Mouse (Mus musculus): ENCODE measurements around the gene Grid2. TPM values are rescaled to one million over a fixed set of nuclear protein-coding genes. Genes with fewer than 3 reads are reported as not detected.

The Grid2 gene
- polyA plus RNA-seq, 1 experiment from 2014 or later, result 0.15 TPM

DNA sequence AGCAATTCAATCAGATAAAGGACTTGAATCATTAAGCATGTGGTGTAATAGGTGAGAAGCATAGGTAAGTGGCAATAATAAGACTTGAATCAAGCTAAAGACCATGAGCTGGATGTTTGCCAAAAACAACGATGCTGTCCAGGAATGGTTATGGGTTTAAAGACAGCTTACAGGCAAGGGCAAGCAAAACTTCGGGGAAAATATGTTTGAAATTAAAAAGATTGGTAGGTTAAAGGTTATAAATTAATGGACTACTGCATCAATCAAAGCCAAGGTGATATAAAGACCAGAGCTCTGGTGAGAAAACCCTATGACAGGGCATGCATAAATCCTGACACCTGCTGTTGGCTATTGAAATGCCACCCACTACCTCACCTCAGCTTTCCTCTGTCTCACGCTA, 1072.2 kb downstream of the Grid2 start:
- no peaks in the 10 kb centered on the region for H3K4me1 ChIP-seq (ENCODE audit: insufficient read depth, low read length)
- H3K27me3 ChIP-seq (ENCODE audit: insufficient read depth, low read length), result no peaks in the 10 kb centered on the region
- 47% methylated on average over 3 of the region's 3 CpGs for WGBS
- H3K27ac ChIP-seq (ENCODE audit: low read length), result no peak overlapping the region
- H3K4me2 ChIP-seq (replicated peaks; ENCODE audit: low read depth, low read length), result no peak overlapping the region
- H3K9ac ChIP-seq (replicated peaks; ENCODE audit: low read length), result no peak overlapping the region
- H3K36me3 ChIP-seq (ENCODE audit: insufficient read depth, low read length), result no peaks in the 10 kb centered on the region
- no peak overlapping the region for H3K4me3 ChIP-seq (ENCODE audit: low read length)
- no peak for ATAC-seq (ENCODE audit: low FRiP score, low TSS enrichment)
- H3K9me3 ChIP-seq (ENCODE audit: low read length), result no peaks in the 10 kb centered on the region

DNA sequence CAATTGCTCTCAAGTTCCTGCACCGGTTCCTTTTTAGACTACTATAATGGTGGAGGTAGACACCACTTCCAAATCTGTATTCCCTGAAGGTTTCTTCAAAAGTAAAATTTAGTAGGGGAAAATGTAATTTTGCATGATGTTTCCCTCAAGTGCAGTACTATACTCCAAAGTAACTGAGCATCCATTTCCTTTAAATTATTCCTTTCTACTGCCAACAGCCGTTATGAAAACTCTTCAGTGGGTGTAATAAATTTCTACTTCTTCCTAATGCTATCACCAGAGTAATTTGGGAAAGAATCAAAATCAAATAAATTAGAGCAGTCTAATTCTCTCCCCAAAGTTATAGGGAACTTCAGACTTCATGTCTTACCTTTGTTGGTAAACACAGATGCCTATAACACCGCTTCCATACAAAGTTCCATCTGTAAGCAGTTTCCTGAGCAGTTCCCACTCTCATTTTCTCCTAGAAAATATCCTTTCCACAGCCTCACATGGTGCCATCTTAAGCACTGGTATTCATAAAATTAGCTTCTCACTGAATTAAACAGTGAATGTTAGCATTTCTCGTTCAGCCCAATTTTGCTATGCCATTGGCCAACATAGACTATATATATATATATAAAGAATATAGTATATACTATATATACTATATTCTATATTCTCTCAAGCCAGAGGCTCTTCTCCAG, 1142.9 kb downstream of the Grid2 start:
- WGBS, result 90% methylated on average over 4 of the region's 4 CpGs
- no peaks in the 10 kb centered on the region for H3K9me3 ChIP-seq (ENCODE audit: low read length)
- H3K4me1 ChIP-seq (ENCODE audit: insufficient read depth, low read length), result no peaks in the 10 kb centered on the region
- no peaks in the 10 kb centered on the region for H3K27me3 ChIP-seq (ENCODE audit: insufficient read depth, low read length)
- H3K9ac ChIP-seq (replicated peaks; ENCODE audit: low read length), result no peak overlapping the region
- no peak overlapping the region for H3K4me3 ChIP-seq (ENCODE audit: low read length)
- no peaks in the 10 kb centered on the region for H3K36me3 ChIP-seq (ENCODE audit: insufficient read depth, low read length)
- no peak for ATAC-seq (ENCODE audit: low FRiP score, low TSS enrichment)
- no peak overlapping the region for H3K4me2 ChIP-seq (replicated peaks; ENCODE audit: low read depth, low read length)
- no peak overlapping the region for H3K27ac ChIP-seq (ENCODE audit: low read length)

DNA sequence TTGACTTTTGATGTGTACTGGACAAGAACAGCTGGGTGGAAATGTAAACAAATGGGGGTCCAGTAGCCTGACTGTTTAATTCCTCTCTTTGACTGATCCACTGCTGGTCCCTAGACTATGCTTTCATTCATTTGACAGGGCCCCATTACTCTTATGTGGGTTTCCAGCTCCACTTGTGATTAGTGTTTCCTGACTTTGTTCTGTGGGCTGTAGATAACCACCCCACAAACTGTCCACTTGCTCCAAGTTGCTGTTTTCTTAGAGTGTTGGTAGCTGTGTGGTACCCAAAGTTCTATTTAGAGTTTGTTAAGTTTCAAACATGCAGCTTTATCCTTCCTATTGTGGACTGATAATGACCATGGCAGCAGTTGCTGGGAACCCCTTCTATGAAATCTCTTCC, 1172.0 kb downstream of the Grid2 start:
- ATAC-seq (ENCODE audit: low FRiP score, low TSS enrichment), result no peak
- no peak overlapping the region for H3K9ac ChIP-seq (replicated peaks; ENCODE audit: low read length)
- H3K36me3 ChIP-seq (ENCODE audit: insufficient read depth, low read length), result no peaks in the 10 kb centered on the region
- no peak overlapping the region for H3K4me2 ChIP-seq (replicated peaks; ENCODE audit: low read depth, low read length)
- H3K9me3 ChIP-seq (ENCODE audit: low read length), result no peaks in the 10 kb centered on the region
- H3K4me3 ChIP-seq (ENCODE audit: low read length), result no peak overlapping the region
- H3K4me1 ChIP-seq (ENCODE audit: insufficient read depth, low read length), result no peaks in the 10 kb centered on the region
- H3K27ac ChIP-seq (ENCODE audit: low read length), result no peak overlapping the region
- no peaks in the 10 kb centered on the region for H3K27me3 ChIP-seq (ENCODE audit: insufficient read depth, low read length)

DNA sequence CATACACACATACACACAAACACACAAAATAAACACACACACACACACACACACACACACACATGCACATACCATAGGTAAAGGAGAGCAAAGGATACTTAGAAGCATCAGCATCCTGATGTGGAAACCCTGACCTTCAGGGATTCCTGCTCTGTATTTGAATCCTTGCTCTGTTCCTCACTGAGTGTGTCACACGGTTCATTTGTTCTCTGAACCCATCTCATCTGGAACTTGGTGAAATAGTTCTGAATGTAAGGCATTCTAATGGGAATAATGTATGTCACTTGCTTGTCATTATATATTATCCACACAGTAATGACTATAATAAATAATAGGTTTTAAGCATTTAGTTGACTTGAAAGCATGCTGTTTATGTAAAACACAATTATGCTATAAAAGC, 1173.2 kb downstream of the Grid2 start:
- H3K4me2 ChIP-seq (replicated peaks; ENCODE audit: low read depth, low read length), result no peak overlapping the region
- no peak overlapping the region for H3K4me3 ChIP-seq (ENCODE audit: low read length)
- ATAC-seq (ENCODE audit: low FRiP score, low TSS enrichment), result no peak
- H3K36me3 ChIP-seq (ENCODE audit: insufficient read depth, low read length), result no peaks in the 10 kb centered on the region
- WGBS, result 64% methylated on average over 1 of the region's 1 CpGs
- H3K27ac ChIP-seq (ENCODE audit: low read length), result no peak overlapping the region
- H3K9me3 ChIP-seq (ENCODE audit: low read length), result no peaks in the 10 kb centered on the region
- no peaks in the 10 kb centered on the region for H3K27me3 ChIP-seq (ENCODE audit: insufficient read depth, low read length)
- H3K9ac ChIP-seq (replicated peaks; ENCODE audit: low read length), result no peak overlapping the region
- H3K4me1 ChIP-seq (ENCODE audit: insufficient read depth, low read length), result no peaks in the 10 kb centered on the region

DNA sequence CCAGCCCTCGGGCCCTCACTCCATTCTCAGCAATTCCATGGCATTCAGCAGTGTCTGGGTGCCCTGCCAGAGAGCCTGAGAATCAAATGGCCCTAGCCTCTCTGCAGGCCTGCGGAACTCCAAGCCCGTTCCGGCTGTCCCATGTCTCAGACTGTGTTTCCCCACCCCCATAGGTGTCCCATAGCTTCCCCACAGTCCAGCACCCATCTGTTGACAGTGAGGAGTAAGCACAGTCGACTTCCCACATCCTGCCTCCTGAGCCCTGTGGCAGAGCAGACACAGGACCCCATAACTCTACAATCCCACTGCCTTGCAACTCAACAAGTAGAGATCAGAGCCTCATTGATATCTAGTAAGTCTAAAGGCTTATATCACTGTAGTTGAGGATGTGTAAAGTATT, 1192.5 kb downstream of the Grid2 start:
- Histone ChIP-seq H3K36me3 (ENCODE audit: insufficient read depth, low read length) (no peaks in the 10 kb centered on the region), H3K9ac (replicated peaks; ENCODE audit: low read length) (no peak overlapping the region), H3K27ac (ENCODE audit: low read length) (no peak overlapping the region), H3K9me3 (ENCODE audit: low read length) (no peaks in the 10 kb centered on the region), H3K4me2 (replicated peaks; ENCODE audit: low read depth, low read length) (no peak overlapping the region), H3K4me1 (ENCODE audit: insufficient read depth, low read length) (no peaks in the 10 kb centered on the region), H3K4me3 (ENCODE audit: low read length) (no peak overlapping the region), H3K27me3 (ENCODE audit: insufficient read depth, low read length) (no peaks in the 10 kb centered on the region)
- ATAC-seq (ENCODE audit: low FRiP score, low TSS enrichment), result no peak
- 76% methylated on average over 5 of the region's 5 CpGs for WGBS

DNA sequence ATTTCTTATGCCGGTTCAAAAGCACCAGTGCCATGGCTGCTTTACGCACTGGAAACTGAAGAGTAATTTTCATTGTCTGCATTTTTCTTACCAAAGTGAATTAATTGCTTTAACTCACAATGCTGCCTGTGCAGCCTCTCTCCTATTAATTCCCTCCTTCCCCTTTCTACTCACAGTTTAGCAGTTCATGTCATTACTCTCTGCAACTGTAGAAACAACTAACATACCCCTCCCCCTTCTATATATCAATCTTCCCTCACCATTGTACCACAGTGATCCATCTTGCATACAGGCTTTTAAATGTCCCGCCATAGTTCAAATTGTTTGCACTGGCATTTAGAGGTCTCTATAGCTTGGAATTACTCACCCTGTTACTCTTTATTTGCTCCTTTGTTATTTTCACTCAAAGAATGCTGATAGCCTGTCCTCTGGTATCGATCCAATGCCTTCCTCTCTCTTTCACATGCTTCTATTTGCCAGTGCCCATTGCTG, 1193.2 kb downstream of the Grid2 start:
- H3K4me2 ChIP-seq (replicated peaks; ENCODE audit: low read depth, low read length), result no peak overlapping the region
- WGBS, result 81% methylated on average over 4 of the region's 4 CpGs
- H3K27me3 ChIP-seq (ENCODE audit: insufficient read depth, low read length), result no peaks in the 10 kb centered on the region
- H3K4me1 ChIP-seq (ENCODE audit: insufficient read depth, low read length), result no peaks in the 10 kb centered on the region
- no peak overlapping the region for H3K9ac ChIP-seq (replicated peaks; ENCODE audit: low read length)
- H3K9me3 ChIP-seq (ENCODE audit: low read length), result no peaks in the 10 kb centered on the region
- no peak overlapping the region for H3K27ac ChIP-seq (ENCODE audit: low read length)
- no peaks in the 10 kb centered on the region for H3K36me3 ChIP-seq (ENCODE audit: insufficient read depth, low read length)
- no peak overlapping the region for H3K4me3 ChIP-seq (ENCODE audit: low read length)
- no peak for ATAC-seq (ENCODE audit: low FRiP score, low TSS enrichment)

DNA sequence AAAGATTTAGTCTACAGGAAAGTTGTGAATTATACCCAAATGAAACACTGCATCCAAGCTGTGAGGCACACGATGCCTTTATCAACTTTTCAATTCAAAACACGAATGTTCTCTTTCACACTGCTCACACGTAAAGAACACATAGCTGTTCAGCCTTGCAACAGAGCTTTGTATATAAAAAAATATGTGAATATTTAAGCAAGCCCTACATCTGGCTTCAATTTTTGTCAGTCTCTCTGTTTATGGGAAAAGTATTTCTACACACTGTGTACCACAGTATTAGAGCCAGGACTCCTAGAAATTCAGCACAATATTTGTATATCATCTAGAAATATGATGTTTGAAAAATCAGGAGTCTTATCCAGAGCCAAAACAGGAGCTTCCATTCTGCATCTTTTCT, 1195.1 kb downstream of the Grid2 start:
- Histone ChIP-seq H3K9me3 (ENCODE audit: low read length) (no peaks in the 10 kb centered on the region), H3K36me3 (ENCODE audit: insufficient read depth, low read length) (no peaks in the 10 kb centered on the region), H3K4me3 (ENCODE audit: low read length) (no peak overlapping the region), H3K27ac (ENCODE audit: low read length) (no peak overlapping the region), H3K9ac (replicated peaks; ENCODE audit: low read length) (no peak overlapping the region), H3K27me3 (ENCODE audit: insufficient read depth, low read length) (no peaks in the 10 kb centered on the region), H3K4me2 (replicated peaks; ENCODE audit: low read depth, low read length) (no peak overlapping the region), H3K4me1 (ENCODE audit: insufficient read depth, low read length) (no peaks in the 10 kb centered on the region)
- WGBS, result 86% methylated on average over 3 of the region's 3 CpGs
- no peak for ATAC-seq (ENCODE audit: low FRiP score, low TSS enrichment)

DNA sequence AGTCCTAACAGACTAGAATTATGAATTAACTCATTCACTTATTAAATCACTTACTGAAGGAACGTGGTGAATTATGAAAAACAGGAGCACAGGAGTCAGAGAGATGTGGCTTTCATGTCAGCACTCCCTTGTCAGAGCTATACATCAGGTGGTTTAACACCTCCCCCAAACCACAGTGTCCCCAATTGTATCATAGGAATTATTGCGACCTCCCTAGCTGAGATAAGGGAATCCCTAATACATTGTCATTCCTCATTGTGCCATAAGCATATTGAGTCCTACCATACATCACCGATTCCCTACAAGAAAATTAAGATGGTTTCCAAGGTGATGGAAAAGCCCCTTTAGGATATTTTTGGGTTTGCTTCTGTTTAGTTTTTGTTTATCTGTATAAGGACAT, 1224.2 kb downstream of the Grid2 start:
- no peak overlapping the region for H3K4me3 ChIP-seq (ENCODE audit: low read length)
- no peaks in the 10 kb centered on the region for H3K36me3 ChIP-seq (ENCODE audit: insufficient read depth, low read length)
- no peaks in the 10 kb centered on the region for H3K4me1 ChIP-seq (ENCODE audit: insufficient read depth, low read length)
- no peaks in the 10 kb centered on the region for H3K27me3 ChIP-seq (ENCODE audit: insufficient read depth, low read length)
- H3K9ac ChIP-seq (replicated peaks; ENCODE audit: low read length), result no peak overlapping the region
- H3K9me3 ChIP-seq (ENCODE audit: low read length), result no peaks in the 10 kb centered on the region
- WGBS, result 86% methylated on average over 3 of the region's 3 CpGs
- H3K27ac ChIP-seq (ENCODE audit: low read length), result no peak overlapping the region
- ATAC-seq (ENCODE audit: low FRiP score, low TSS enrichment), result no peak
- no peak overlapping the region for H3K4me2 ChIP-seq (replicated peaks; ENCODE audit: low read depth, low read length)

DNA sequence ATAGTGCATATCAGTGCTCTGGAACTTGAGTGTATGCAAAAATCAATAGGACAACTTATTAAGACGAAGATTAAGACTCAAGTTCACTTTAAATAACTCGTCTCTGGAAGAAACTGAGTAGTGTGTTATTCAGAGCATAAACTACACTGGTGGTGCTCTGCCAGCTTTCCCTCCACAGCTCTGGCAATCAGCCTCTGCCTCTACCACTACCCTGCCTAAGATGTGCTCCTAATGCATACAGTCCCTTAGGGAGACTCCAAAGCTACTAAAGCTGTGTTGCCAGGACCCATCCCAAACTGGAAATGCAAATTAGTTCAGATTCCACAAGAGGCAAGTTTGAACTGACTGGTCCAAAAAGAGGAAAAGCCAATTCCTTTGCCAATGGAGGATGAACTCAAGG, 1224.9 kb downstream of the Grid2 start:
- no peaks in the 10 kb centered on the region for H3K36me3 ChIP-seq (ENCODE audit: insufficient read depth, low read length)
- H3K4me1 ChIP-seq (ENCODE audit: insufficient read depth, low read length), result no peaks in the 10 kb centered on the region
- H3K9me3 ChIP-seq (ENCODE audit: low read length), result no peaks in the 10 kb centered on the region
- 73% methylated on average over 2 of the region's 2 CpGs for WGBS
- H3K27ac ChIP-seq (ENCODE audit: low read length), result no peak overlapping the region
- ATAC-seq (ENCODE audit: low FRiP score, low TSS enrichment), result no peak
- no peak overlapping the region for H3K4me3 ChIP-seq (ENCODE audit: low read length)
- H3K27me3 ChIP-seq (ENCODE audit: insufficient read depth, low read length), result no peaks in the 10 kb centered on the region
- no peak overlapping the region for H3K9ac ChIP-seq (replicated peaks; ENCODE audit: low read length)
- no peak overlapping the region for H3K4me2 ChIP-seq (replicated peaks; ENCODE audit: low read depth, low read length)

DNA sequence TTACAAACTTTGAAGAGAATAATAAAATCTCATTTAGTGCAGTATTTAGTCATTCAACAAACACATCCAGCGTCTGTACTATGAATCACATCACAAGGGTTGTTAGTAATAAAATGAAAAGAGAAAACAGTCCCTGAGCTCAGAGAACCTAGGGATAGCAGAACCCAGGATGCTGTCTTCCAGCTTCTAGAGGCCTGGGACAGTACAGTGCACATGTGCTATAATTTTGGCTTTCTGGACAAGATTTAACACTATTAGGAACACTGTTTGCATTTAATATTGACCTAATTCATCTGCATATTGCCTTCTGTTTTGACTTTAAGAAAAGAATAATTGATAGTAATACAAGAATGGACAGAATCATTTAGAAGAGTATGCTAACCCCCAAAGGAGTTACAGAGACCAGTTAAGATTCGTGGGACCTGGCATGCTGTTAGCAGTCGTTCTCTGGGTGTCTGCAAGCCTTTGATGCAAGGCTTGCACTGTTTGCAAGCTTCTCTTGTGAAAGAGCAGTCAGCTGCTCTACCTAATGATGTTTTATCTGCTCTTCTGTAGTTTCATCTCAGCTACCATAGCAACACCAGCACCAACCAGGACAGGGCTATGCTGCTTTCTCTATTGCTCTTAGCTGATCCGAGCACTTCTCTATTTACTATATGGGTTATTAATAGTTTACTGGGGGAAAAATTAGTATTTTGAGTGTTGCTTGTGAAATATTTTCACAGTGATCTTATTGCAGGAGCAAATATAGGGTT, 1234.8 kb downstream of the Grid2 start:
- H3K27ac ChIP-seq (ENCODE audit: low read length), result no peak overlapping the region
- 65% methylated on average over 4 of the region's 4 CpGs for WGBS

More for the DNA sequence above, 1234.8 kb downstream of the Grid2 start:
- no peak overlapping the region for H3K4me3 ChIP-seq (ENCODE audit: low read length)
- no peaks in the 10 kb centered on the region for H3K27me3 ChIP-seq (ENCODE audit: insufficient read depth, low read length)
- H3K9ac ChIP-seq (replicated peaks; ENCODE audit: low read length), result no peak overlapping the region
- no peak for ATAC-seq (ENCODE audit: low FRiP score, low TSS enrichment)
- no peak overlapping the region for H3K4me2 ChIP-seq (replicated peaks; ENCODE audit: low read depth, low read length)
- H3K9me3 ChIP-seq (ENCODE audit: low read length), result no peaks in the 10 kb centered on the region
- no peaks in the 10 kb centered on the region for H3K36me3 ChIP-seq (ENCODE audit: insufficient read depth, low read length)
- no peaks in the 10 kb centered on the region for H3K4me1 ChIP-seq (ENCODE audit: insufficient read depth, low read length)

Measured in kidney, embryonic 16.5 days (tissue).